Mouse (Mus musculus): ENCODE results near the gene Usp3. TPM values are rescaled to one million over a fixed set of nuclear protein-coding genes. Genes with fewer than 3 reads are reported as not detected.

Gene Usp3
- total RNA-seq (2021) = 10 to 100 TPM; 12.8 to 15.4 TPM
- long read RNA-seq, experiment 1, full-length matches to known transcripts = 6 of 12 reads
- long read RNA-seq, experiment 1, partial matches to known transcripts = 2 of 12 reads
- long read RNA-seq, experiment 1, other reads (novel, unspliced or antisense) = 4 of 12 reads
- long read RNA-seq, experiment 2, full-length matches to known transcripts = 7 of 15 reads
- long read RNA-seq, experiment 2, partial matches to known transcripts = 3 of 15 reads
- long read RNA-seq, experiment 2, other reads (novel, unspliced or antisense) = 5 of 15 reads

- peak; percentile 95 for DNase-seq
Observed at GRCm38 (mm10) chr9:66592708-66593612, at the start of gene Usp3. Gene Usp3, minus strand, starts transcription at chr9:66593142.

GRCm38 (mm10) chr9:66640491-66640890 lies 47.5 kb upstream of the Usp3 start:
- DNase-seq = no peak

- no peak for DNase-seq
Observed at GRCm38 (mm10) chr9:66639626-66640025, 46.7 kb upstream of the Usp3 start.

DNA sequence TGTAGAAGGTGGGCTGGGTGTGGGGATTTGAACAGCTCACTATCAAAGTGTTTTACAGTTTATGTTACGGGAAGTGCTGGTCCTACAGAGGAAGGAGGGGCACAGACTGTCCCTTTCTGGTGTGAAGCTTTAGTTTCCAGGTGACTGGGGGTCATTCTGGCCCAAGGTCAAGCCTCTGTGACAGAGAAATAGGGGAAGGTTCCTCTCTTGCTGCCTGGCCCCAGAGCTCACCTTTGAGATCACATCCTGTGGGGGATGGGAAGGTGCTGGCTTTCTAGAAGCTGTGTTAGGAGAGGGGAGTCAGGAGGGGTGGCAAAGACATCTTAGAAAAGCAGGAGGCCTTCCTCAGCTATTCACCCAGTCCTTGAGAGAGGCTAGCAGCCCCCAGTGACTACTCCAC lies 39.5 kb upstream of the Usp3 start:
- no peak for DNase-seq

DNA sequence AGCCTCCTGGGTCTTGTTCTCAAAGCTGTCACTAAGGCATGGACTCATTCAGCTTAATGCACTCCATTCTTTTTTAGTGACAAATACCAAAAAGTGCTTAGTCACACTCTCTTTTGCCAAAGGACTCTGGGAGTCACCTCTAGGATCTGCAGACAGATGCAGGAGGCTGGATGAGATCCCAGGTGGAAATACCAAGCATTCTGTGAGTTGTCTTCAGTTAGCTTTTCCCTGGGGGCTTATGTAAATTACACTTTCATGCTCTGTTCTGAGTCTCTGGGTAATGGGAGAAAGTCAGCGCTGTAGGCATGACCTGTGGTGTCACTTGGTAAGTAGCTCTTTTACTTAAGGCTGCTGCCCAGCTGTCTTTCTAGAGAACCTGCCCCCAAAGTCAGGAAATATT lies 38.0 kb upstream of the Usp3 start:
- DNase-seq = no peak

DNA sequence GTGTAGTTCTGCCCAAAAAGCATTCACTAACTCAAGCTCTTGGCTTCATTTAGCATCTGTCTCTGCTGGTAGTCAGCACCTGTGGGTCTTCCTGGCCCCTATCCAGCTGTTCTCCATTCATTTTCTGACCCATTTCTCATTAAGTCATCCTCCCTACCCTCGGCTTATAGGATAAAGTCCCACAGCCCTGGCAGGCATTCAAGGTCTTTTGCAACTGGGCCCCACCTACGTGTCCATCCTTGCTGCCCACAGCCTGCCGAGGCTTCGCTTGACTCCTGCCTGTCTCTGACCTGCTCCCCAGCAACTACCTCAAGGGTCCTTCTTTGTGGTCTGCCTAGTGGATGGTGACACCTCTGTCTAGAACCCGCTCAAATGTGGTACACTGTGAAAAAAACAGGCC lies 33.7 kb upstream of the Usp3 start:
- no peak for DNase-seq

GRCm38 (mm10) chr9:66625974-66626530 lies 33.1 kb upstream of the Usp3 start:
- no peak for DNase-seq

DNA sequence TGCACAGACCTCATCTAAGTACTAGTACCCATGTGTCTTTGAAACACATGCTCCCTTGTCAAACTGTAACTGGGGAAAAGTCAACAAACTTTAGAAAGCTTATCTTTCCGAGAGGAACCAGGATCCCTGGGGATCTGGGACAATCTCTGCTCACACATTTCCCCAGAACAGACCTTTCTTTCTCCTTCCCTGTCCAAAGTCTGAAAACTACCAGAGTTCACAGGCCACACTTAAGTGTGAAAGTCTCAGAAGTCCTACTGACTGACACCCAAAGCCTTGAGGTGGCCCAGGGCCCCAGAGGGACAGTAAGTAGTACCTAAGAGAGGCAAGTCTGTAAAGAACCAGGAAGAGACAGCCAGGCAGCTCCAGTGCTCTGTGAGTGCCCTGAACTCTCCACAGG lies 31.9 kb upstream of the Usp3 start:
- no peak for DNase-seq

DNA sequence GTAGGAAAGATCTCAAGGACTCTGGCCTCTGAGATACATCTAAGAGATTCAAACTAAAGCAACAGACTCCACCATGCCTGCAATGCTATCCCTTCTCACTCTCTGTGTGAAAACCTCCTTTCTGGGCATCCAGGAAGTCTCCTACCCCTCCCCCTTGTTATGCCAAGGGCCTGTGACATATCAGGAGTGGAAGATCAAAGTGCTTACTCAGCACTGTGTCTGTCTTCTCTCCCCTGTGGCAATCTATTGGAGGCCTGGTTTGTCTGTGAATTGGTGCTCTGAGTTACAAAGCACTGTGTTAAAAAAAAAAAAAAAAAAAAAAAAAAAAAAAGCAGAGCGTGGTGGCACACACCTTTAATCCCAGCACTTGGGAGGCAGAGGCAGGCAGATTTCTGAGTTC lies 30.7 kb upstream of the Usp3 start:
- DNase-seq = no peak

DNA sequence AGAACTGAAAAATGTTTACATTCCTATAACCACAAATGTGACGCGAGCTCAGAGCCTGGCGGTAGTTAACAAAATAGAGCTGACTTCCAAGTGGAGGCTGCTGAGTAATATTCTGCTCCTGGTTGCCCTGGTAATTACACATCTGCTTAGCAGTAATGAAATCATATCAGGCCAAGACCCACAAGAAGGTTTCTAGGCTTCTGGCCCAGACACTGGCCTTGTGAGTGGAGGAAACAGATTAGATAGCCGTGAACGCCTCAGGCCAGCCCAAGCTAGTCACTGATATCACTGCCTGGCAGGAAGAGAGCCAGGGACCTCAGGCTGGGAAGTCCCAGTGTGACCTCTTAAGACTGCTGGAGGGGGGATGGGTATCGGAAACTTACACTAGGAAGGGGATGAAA lies 27.6 kb upstream of the Usp3 start:
- DNase-seq = peak; percentile 83

DNA sequence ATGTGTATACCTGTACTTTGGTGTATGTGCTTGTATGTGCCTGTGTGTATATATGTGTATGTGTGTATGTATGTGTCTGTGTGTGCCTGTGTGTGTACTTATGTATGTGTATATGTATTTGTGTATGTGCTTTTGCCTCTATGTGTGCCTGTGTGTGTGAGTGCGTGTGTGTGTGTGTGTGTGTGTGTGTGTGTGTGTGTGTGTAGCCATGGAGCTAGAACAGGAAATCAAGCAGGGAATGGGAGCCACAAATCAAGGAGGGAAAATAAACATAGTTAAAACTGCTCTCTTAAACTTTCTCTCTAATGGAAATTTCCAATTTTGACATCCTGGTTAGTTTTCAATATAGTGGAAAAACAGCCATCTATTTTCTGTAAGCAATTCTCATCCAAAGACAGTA lies 27.1 kb upstream of the Usp3 start:
- DNase-seq = no peak

DNA sequence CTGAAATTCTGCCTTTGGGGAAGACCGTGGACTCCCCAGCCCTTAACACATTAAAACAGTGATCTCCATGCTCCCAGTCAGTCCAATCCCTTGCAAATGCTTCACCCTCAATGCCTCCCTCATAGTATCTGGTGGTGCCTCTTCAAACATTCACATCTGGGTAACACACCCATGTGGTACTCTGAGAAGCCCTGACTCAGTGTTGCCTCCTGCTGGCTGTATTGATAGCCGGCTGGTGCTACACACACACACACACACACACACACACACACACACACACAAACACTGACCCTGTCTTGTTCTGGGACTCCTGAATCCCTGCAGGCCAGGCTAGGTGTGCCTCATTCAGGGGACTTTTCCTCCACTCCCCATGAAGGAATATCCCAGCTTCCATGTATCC lies 24.9 kb upstream of the Usp3 start:
- DNase-seq = no peak

DNA sequence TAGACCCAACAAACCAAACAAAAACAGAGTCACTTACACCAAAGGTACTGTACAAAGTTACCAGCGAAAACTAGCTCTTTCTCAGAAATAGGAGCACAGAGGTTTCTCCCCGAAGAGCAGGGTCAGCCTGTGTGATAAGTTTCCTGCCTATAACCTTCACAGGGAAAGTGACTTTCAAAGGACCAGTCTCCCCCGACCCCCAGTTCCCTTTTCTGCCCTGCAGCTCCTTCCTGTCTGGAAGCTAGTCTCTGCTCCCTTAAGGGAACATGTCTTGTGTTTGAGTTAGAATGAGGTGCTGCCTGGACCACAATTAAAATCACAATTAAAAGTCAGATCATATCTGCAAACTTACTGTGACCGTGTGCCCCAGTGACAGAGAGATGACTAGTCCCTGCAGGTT lies 23.9 kb upstream of the Usp3 start:
- no peak for DNase-seq

DNA sequence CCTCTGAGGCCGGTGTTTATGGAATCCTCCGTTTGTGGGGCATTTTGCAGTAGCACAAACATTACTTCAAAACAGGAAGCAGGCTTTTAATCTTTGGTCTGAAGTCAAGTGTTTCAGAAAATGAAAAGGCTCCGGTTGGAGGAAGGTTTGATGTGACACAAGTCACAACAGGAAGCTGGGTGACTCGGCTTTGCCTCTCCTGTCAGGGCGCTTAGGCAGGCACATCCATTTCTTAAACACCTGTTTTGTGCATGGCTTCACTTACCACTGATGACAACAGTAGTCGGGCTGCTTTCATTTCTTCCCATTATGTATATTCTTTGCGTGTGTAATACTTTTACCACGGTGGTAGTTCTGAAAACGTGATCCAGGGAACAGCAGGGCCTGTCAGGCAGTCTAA lies 22.2 kb upstream of the Usp3 start:
- no peak for DNase-seq

DNA sequence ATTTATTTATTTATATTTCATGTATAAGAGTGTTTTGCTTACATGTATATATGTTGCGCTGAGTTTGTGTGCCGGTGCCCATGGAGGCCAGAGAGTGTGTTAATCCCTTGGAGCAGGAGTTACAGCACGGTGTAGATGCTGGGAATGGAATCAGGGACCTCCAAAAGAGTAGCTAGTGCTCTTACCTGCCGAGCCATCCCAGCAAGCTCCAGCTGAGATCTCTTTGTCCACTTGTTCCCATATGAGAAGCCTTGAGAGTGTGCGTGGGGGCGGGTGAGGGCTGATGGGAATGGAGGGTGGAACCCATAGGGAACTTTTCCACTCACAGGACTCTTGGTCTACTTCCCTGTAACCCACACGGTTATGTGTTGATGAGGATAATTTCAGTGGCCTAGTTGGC lies 21.6 kb upstream of the Usp3 start:
- no peak for DNase-seq

DNA sequence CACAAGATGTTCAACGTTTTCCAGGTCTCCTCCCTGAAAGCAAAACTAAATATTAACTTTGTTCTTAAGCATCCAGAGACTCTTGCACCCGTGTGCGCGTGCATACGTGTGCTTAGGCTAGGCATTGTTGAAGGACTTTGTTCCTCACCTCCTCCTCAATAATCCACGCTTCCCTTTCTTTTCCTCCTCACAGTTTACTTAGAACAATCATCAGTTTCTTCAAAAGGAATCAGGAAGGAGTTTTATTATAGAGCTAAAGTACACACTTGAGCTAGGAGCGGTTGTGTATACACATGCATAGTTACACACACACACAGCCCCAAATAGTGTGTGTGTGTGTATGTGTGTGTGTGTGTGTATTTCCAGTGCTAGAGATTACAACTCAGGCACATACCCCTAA lies 20.7 kb upstream of the Usp3 start:
- DNase-seq = no peak

- DNase-seq = peak; percentile 88
Observed at GRCm38 (mm10) chr9:66611478-66612093, 18.6 kb upstream of the Usp3 start.

DNA sequence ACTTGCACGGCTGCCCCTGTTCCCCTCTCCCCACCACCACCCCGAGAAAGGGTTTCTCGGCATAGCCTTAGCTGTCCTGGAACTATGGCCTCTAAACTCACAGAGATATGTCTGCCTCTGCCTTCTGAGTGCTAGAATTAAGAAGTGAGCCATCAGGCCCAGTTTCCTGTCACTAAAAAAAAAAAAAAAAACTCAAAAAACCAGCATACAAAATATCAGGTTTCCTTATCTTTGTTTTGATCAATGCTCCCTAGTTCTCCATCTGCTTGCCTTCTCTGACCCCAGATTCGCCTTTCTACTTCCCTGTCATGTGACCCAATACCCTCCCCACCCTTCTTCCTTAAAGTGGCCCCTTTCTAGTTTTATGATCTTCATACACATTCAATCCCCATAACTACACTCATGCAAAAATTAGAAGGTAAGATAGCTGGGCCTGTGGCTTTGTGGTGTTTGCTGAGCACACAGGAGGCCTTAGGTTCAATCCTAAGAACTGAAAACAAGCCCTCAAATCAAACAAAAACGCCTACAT lies 15.9 kb upstream of the Usp3 start:
- no peak for DNase-seq

GRCm38 (mm10) chr9:66606851-66607250 lies 13.9 kb upstream of the Usp3 start:
- peak; percentile 2 for DNase-seq

DNA sequence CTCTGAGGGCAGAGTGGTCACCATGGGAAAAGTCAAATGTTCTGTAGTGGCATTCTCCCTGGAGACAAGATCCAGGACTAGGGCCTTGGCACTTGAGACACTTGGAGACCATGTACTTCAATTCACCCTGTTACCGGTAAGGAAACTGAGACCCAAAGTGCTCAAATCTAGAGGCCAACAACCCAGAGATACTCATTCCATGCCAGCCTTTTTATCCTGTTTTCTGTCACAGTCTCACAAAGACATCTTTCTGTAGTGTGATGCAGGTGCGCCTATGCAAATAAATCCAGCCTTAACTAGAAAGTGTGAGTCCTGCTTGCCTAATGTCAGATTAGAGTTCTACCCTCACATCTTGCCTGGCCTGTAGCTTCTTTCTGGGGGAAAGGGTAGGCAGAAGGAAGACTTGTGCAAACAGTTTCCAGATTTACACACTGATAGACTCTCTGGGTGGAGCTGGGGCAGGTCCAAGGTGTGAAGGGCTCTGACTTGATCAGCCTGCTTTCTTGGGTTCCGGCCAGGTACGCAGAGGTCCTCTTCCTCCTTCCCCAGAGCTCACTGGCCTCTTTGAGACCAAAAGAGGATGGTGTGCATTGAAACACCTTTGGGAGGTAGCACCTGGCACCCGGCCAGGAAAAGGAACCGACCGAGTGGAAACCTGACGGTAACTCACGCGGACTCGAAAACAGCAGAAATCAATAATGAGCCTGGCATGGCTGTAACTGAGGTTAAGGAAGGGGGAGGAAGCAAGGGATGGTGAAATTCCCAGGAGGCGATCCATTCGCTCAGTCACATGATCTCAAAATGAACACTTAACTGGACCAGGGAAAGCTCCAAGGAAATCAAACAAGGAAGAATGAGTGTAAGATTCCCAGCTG lies 13.2 kb upstream of the Usp3 start:
- DNase-seq = peak; percentile 1

DNA sequence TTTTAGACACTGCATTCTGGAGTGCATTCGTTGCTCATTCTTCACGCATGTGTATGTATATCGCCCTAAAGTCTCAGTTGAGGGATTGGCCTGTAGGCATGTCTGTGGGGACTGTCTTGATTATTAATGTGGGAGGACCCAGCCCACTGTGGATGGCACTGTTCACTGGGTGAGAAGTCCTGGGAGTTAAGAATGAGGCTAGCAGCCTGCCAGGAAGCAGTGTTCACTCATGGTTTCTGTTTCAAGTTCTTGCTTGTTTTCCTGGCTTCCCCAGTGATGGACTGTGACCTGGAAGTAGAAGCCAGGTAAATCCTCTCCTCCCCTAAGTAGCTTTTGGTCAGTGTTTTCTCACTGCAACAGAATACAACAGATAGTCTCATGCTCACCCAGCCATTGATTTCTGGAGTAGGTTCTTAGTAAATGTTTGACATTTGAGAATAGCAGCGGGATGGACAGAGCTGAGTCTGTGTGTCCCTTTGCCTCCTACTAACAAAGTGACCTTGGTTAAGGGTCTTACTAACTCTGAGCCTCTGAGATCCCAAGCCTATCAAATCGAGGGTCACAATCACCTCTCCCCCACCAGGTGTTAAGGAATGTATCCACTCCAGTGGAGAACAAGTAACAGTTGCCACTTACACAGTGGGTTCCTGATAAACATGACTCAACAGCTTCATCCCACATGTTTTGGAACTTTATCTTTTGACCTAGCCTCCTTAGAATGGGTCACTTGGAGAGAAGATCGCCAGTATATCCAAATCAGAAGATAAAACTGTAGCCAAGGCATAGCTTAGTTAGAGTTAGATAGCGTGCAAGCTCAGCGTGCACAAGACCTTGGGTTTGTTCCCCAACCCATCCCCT lies 11.6 kb upstream of the Usp3 start:
- DNase-seq = peak; percentile 3

Measured in gastrocnemius, postnatal 25 days (tissue).